Mouse (Mus musculus) right cerebral cortex, postnatal 36 days (tissue): ENCODE results near the gene Rnf135.
"Not testable (repeated sequence)": the region's sequence is repeated elsewhere in the genome, so short reads cannot be mapped to it uniquely, and the experiment has no call there.

Experiments used
- DNase-seq, 2 experiments: peaks; one replicate each; pipeline ENCODE4 v3.0.0; 2022; ENCODE audit warnings: low spot score in 2 of 2, mixed read lengths in 1 of 2

Gene Rnf135

DNA sequence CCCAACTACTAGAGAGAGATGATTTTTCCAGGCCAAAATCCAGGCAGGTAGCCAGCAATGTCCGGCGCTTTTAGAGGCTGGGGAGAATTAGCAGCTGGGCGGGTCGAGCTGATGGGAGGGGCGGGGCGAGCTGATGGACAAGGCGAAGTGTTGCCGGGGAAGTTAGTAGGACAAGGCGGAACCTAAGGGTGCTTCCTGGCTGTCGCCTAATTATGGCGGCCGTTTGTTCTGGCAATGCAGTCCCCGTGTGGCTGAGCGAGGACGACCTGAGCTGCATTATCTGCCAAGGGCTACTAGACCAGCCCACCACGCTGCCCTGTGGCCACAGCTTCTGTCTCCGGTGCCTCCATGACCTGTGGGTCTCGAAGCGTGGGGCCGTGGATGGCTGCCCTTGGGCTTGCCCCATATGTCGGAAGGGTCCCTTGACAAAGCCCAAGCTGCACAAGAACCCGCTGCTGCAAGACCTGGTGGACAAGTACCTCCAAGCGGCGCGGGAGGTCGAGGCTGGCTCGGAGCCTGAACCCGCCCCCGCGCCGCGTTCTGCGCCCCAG lies at the start of gene Rnf135:
Rnf135 (plus strand) TSS at position 147 of the 551 bp plus-strand sequence.
- peak; percentile 65 to 69 for DNase-seq

- DNase-seq: no peak
Observed at GRCm38 (mm10) chr11:80134744-80135143, 48.9 kb upstream of the Rnf135 start.

DNA sequence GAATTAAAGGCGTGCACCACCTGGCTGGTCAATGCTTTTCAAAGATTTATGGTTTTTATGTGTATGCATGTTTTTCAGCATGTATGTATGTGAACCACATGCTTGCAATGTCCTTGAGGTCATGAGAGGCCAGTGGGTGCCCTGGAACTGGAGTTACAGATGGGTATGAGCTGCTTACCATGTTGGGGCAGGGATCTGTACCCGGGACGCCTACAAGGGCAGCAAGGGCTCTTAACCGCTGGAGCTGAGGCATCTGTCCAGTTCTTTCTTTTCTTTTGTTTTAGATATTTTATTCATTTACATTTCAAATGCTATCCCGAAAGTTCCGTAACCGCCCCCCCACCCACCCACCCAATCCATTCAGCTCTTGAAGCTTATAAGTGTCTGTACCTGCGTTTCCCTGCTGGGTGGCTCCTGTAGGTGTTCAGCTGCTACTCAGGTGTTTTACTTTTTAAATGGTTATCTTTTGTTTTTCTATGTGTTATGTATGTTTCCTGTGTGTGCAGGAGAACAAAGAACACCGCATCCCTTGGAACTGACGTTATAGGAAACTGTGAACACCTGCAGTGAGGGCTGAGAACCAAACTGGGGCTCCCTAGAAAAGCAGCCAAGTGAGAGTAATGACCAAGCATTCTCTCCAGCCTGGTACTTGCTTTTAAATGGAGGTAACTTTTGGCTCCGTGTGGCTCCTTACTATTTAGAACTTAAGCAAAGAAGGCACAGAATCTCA lies 47.5 kb upstream of the Rnf135 start:
- no peak for DNase-seq

DNA sequence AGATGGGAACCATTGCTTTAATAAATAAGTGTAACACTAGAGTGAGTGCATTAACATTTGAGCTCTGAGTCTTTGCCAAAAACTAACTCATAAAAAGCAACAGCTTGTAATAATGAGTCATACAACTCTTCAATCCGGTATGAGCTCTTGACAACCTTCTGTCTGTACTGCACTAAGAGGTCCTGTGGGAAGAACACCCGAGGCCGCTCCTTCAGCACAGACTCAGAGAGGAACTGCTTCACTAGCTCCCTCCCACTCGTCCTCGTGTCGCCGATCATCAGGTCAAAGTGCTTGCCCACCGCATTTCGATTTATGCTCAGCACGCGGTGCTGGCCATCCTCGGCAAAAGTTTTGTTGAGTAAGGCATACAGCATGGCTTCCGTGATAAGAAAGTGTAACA lies 46.9 kb upstream of the Rnf135 start:
- DNase-seq: no peak

GRCm38 (mm10) chr11:80137773-80138172 lies 45.9 kb upstream of the Rnf135 start:
- no peak for DNase-seq

DNA sequence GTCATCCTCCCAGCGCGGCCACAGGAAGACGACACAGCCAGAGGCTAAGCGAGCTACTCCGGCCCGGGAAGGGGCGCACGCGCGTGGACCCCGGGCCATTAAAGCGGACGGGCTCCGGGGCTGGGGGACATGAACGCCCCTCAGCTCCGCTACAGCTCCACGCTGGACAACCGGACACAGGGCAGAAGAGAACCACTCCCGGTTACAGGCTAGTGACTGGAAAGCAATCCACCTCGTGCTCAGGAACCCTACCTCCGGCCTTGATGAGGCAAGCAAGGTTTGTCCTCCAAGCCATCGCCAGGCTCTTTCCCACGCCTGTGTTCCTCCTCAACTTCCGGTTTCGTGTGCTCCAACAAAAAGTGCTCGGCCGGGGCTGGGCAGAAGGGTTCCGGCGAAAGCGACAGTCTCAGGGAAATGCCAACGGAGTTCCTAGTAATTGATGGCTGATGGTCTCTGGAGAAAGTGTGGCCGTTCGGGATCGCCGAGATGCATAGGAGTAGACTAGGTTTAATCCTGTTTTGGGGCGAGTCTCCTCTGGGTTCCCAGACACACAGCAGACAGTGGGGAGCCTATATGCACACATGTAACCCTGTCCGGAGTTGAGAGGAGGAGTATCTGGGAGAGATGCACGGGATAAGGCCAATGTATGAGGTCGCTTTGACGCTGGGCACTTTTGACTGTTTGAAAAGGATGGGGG lies 41.7 kb upstream of the Rnf135 start, which contains the start of gene Tefm:
Tefm (minus strand) TSS at position 351 of the 697 bp plus-strand sequence.
- peak; percentile 59 to 65 for DNase-seq

DNA sequence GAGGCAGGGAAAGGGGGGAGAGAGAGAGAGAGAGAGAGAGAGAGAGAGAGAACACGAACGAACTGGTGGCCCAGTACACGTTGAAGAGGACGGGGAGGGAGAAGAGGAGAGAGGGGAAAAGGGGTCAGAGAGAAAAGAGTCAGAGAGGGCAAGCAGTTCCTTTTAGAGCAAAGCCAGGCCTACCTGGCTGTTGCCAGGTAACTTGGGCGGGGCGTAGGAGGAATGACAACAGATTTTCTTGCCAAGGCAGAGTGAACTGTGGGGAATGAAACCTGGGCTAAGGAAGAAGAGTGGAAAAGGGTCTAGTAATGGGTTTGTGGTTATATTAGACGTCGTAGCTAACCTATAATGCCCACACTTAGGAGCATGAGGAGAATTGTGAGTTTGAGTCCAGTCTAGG lies 40.8 kb upstream of the Rnf135 start:
- DNase-seq: no peak

DNA sequence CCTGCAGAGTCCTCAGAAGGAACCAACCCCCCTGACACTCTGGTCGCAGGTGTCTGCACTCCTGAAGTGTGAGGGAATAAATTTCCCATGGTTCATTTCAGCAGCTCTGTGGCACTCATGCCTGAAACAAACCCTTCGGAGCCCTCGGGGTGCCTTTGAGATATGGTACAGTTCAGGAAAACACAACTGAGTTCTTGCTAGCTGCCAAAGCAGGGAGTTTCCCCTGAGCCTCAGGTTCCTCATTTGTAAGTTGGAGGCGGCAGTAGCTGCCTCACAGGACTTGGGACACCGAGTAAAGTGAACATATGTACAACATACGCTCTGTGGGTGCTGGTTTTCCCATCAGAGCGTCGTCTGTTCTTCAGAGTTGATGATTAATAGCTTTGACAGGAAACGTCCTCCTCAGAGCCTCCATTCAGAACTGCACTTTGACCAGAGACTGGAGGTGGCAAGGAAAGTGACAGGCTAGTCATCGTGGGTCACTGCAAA lies 37.8 kb upstream of the Rnf135 start:
- DNase-seq: no peak

GRCm38 (mm10) chr11:80147748-80148147 lies 35.9 kb upstream of the Rnf135 start:
- no peak for DNase-seq

DNA sequence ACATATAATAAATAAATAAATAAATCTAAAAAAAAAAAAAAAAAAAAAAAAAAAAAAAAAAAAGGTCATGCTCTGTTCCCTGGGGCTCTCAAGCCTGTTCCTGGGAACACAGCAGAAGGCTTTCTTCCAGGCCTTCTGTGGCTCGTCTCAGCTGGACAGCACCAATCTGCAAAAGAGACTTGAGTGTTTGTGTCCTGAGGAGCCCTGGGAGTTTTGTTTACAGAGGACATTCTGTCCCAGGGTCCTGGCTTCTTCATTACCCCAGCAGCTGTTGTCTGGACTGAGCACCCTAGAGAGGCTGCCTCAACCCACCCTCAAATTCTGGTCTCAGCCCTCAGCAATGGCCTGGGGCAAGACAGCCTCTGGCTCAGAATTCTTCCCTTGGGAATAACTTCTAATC lies 35.3 kb upstream of the Rnf135 start:
- DNase-seq: no peak

- not testable (repeated sequence) for DNase-seq
Observed at GRCm38 (mm10) chr11:80148974-80149373, 34.7 kb upstream of the Rnf135 start.

DNA sequence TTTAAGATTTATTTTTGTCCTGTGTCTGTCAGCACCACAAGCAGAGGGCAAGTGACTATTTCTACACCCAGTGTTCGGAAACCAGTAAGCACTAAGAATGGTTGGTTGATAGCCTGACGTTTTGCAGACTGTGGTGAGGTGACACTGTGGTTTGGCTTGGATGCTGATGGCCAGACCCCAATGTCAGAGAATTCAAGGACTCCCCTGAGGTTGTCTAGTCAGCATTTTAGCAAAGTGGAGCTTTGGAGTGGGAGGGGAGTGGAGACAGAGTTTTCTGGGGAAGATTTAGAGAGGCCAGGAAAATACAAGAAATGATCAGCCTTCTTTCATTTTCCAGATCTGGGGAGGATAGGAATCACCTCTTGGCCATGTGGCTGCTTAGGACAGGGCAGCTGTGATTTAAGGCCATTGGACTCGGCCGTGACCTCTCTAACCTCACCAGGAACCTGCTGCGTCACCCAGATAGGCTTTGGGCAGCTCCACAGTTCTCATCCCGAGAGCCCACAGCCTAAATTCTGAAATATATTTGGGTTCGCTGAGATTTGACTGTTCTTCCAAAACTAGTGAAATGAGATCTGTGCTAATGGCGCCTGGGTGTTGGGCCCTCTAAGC lies 34.1 kb upstream of the Rnf135 start:
- no peak for DNase-seq

DNA sequence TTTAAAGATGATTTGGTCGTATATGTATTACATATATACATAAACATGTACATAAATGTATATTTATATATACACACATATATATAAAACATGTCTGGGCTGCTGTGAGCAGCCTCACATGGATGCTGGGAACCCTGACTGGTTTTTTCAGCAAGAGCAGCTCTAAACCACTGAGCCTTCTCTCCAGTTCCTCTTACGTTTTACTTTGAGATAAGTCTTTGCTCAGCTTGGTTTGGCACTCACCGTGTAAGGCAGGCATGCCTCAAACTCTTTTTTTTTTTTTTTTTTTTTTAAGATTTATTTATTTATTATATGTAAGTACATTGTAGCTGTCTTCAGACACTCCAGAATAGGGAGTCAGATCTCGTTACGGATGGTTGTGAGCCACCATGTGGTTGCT lies 33.1 kb upstream of the Rnf135 start:
- DNase-seq: no peak

GRCm38 (mm10) chr11:80151541-80151940 lies 32.1 kb upstream of the Rnf135 start:
- no peak for DNase-seq

DNA sequence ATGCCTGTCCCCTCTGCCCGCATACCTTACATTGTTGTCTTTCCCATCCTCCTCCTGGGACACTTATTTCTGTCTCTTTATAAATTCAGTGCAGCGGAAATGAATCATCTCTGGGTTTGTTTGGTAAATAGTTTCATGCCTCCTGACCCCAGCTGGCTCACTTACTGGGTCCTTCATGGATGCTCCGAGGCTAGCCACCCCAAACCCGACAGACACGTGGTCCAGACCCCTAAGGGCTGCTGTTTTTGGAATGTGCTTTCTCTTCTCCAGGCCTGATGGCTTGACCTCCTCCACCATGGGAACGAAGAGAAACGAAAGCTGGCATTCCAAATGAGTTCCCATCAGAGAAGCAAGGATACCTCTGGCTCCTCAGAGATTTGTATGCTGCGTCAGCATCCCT lies 31.3 kb upstream of the Rnf135 start:
- DNase-seq: no peak

GRCm38 (mm10) chr11:80153857-80154495 lies 29.7 kb upstream of the Rnf135 start, which contains the start of gene Adap2:
Gene Adap2 (plus strand): TSS chr11:80154105.
- DNase-seq: peak; percentile 36 to 50

DNA sequence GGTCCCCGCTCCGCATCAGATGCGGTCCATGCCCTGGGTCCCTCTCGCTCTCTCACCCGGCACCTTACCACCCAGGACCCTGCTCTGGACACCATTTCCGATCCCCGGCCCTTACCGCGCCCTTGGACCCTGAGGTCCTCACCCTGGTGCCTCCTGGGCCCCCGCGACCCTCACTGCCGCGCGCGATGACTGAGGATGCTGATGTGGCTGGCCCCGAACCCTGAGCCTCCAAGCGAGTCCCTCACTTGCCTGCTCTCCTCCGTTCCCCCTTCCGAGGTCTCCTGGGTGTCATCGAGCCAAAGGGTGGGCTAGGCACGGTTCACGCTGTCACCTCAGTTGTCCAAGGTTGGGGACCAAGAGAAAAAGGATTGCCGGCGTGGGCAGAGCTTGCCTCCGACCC lies 29.1 kb upstream of the Rnf135 start:
- no peak for DNase-seq

DNA sequence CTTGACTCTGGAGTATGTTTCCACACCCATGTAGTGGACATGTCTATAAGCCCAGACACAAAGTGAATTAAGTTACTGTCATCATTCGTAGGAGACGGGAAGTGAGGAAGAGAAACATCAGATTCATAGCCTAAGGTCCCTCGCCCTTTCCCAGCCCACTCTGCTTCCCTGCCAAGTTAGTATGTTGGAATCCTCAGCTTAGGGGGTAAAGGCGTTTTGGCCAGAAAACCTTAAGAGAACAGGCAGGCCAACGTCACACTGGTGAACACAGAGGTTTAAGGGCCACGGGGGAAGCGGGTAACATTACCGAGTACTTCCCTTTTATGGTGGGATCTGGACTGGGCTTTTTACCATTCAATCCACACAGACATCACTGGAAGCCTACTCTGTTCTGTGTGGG lies 28.1 kb upstream of the Rnf135 start:
- no peak for DNase-seq

DNA sequence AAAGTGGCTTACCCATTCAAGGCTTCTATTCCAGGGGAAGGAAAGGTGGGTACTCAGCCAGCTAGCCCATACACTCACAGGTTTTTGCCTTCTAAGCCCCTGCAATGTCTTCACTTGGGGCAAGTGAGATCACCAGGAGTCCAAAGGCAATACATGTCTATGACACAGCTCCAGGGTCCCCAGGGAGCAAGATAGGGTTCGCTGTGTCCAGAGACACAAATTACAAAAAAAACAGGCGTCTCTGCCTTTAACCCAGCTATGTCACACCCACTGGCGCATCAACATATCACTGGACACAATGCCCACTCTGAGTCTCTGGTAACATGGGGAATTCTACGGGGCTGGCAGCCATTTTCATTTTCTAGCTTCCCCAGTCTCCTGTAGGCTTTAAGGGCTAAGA lies 27.7 kb upstream of the Rnf135 start:
- DNase-seq: no peak

DNA sequence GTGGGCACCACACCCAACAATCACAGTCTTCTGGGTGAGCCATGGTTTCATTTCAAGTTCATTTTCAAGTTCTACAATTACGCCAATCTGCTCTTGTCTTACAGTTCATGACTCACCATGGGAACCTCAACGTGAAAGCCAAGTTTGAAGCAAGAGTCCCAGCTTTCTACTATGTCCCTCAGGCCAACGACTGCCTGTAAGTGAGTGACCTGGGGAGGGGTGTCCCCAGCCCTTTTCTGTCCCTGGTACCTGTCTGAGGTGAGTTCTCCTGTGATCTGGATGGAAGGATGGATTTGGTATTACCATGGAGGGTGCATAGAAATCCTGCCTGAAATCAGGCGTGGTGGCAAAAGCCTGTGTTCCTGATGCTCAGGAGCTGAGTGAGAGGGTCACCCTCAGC lies 26.8 kb upstream of the Rnf135 start:
- DNase-seq: no peak

- DNase-seq: no peak
Observed at GRCm38 (mm10) chr11:80159018-80159417, 24.6 kb upstream of the Rnf135 start.

DNA sequence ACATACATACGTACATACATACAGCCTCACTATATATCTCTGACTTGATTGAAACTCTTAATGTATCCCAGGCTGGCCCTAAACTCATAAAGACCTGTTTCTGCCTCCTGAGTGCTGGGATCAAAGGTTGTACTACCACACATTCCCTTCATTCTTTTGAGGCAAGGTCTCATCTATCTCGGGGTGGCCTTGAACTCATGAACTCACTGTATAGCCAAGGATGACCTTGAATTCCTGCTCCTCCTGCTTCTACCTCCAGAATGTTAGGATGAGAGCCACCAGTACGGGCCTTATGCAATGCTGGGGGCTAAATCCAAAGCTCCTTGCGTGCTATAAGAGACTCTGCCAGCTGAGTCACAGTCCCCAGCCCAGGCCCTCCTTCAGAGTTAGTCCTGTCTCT lies 22.6 kb upstream of the Rnf135 start:
- no peak for DNase-seq
